Mouse (Mus musculus): ENCODE measurements around the gene Cpa3.

DNA sequence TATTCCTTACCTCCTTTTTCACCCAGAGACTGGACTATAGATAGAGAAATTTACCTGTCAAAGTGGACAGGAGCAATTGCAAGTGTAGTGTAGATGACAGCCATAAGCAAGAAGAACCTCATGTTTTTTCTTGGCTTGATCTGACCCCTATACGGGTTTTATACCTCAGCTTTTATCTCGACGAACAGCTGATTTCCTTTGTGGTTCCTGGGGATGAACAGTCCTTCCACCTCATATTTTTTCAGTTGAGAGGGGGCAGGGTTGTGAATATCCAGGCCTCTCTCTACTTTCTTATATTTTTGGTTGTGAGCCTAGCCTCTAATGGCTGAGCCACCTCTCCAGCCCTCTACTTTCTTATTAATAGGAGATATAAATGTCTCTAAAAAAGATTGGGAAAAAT, at the start of gene Cpa3:
- no peak for TF ChIP-seq CTCF (IDR thresholded peaks at IDR 0.05; ENCODE audit: low read depth)
- no peak for TF ChIP-seq EP300 (optimal IDR thresholded peaks at IDR 0.05)
